Mouse (Mus musculus): Measurements from ENCODE around the gene Lrwd1.
"Not testable (repeated sequence)": the region's sequence is repeated elsewhere in the genome, so short reads cannot be mapped to it uniquely, and the experiment has no call there.

DNA sequence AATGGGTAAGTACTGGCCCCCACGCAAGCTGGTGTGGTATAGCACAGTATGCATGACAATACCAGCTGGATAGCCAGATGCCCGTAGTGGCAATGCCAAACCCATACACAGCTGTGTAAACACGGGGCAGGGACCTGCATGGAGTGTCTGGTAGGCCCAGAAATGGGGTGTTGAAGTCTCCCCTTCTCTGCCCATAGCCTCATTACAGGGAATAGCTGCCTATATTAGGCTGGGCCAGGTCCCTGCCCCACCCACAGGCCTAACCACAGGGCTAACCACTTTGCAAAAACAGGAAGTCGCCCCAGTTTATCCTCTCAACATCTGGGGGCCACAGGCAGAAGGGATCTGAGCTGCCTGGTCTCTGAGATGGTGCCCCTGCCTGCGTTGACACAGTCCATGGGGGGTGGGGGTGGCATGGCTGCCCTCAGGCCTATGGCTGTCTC lies 13.3 kb upstream of the Lrwd1 start:
- TF ChIP-seq POLR2A (IDR thresholded peaks at IDR 0.05; ENCODE audit: low read depth, low read length); CTCF (conservative IDR thresholded peaks at IDR 0.05; ENCODE audit: insufficient read depth, insufficient read length, low read depth, low read length): not testable (repeated sequence)

Measured in kidney, adult 2 months (tissue).